Mouse (Mus musculus) heart, adult 2 months (tissue): ENCODE data around the gene Zfpm1.

Source experiments
- CTCF ChIP-seq: fragments of 200-600 bp; IDR thresholded peaks from 2 replicates; pipeline ENCODE4 v1.8.1; 2022; ENCODE audit warnings: antibody characterized with exemption, mild to moderate bottlenecking, moderate library complexity
- EP300 ChIP-seq: fragments of 200-500 bp; IDR thresholded peaks from 2 replicates; pipeline ENCODE4 v1.6.1; 2011; ENCODE audit warnings: low read depth, low read length, control low read depth; ENCODE audit not compliant: insufficient read depth

DNA sequence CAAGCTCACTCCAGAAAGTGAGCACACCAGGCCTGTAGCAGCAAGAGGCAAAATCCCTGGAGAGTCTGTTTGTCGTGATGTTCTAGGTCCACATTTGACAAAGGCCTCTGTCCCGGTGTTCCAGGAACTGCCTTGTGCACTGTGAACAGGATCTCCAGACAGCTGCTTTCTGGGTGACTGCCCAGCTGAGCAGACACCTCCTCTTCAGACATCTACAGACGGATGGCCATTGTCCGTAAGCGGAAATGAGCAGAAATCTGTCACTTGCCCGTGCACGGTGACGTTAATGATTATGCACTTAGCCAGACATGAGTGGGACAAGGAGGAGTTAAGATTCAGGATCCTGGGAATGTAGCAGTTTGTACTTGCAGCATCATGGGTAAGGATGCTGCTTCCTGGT is 72.2 kb downstream of the Zfpm1 start:
- TF ChIP-seq CTCF (no peak), EP300 (no peak)
